Mouse (Mus musculus) spleen, embryonic (tissue): ENCODE data around the gene Wbp2.

Experiments used
- CTCF ChIA-PET: fragments of 350-600 bp; sonication (Branson Sonifier 250); formaldehyde crosslinking; loops from one replicate; lab custom pipeline; 2022; lab: Charles Lee

The Wbp2 gene

DNA sequence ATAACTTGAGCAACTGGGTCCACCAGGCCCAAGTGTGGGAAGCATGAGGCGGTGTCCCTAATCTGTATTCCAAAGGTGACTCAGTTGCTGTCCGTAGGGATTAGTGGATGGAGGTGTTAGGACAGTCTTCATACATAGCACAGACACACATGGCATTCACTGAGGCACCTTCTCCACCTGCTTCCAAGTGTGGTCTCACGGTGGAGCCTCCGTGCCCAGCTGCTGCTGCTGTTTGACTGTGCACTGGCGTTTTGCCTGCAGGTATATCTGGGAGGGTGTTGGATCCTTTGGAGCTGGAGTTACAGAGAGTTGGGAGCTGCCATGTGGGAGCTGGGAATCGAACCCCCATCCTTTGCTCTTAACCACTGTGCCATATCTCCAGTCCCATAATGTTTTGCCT lies 52.2 kb downstream of the Wbp2 start:
- CTCF ChIA-PET, result no interaction called here

DNA sequence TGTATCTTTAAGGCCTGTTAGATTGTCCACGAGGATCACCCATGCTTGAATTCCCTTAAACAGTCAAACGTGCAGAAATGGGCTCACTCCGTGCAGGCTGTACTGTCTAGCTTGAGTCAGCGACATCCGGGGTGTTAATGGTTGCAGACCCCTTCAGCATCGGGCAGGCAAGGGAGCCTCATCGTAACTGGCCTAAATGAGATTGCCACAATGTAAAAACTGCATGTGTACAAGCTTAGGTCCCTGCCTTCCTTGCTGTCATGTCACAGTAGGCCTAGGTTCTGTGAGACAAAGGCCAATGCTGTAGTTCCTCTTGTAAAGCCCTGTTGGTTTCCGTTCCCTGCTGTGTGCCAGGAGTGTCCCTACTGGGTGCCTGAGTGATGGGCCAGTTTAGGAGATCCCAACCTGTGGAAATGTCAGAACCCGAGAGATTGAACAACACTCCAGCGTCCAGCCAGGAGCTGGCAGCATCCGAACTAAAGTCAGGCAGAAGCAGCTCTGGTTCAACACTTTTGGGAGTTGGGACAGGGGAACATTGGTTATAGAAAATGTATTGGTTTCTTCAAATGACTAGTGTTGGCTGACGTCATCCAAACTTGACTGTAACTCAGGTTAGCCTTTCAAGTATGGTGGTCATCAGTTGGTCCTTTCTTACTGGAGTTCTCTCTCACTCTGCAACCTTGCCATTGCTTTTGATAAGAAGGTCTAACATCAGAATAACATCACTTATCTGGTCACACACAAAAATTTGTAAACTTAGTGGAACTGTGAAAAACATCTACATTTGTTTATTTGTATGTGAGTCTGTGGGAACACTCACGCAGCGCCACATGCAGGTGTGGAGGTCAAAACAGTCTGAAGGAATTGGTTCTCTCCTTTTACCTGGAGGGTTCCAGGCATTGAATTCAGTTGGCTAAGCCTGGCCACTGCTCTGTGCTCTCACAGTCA lies 55.6 kb downstream of the Wbp2 start:
- CTCF ChIA-PET, result interaction anchor here (0.7 kb wide), 1 partner anchor 43 kb away, joined by 4 read pairs; no protein-coding TSS in a partner anchor

DNA sequence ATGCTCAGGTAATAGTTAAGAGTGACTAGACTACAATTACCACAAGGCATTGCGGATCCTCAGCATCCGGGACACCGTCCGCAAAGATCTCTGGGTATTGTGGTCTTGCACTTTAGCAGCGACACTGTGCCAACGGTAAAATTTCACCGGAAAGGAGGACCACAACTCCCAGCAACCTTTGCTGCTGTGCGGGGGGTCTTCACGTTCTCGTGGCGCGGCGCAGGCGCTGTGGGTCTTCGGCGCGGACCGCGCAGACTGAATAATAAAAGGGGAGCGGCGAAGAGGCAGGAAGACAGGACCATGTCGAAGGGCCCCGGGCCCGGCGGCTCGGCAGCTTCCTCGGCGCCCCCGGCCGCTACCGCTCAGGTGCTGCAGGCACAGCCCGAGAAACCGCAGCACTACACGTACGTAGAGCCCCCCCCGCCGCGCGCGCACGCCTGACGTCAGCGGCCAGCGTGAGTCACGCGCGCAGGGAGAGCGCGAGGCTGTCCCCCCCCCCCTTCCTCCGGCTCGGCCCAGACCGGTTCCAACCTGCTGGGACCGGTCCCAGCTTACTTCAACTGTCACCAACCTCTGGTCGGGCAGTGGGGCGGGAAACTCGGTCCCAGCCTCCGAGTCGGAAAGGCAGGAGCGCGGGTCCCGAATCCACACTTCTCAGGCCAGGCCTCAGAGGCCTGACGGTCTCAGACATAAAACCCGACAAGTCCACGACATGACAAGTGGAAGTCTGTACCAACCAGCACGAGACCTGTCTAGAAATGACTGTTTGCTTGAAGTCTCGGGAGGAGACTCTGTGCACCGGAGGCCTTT lies 56.5 kb downstream of the Wbp2 start, which contains the start of gene Unk:
TSS of gene Unk (plus strand) at position 235 of the 810 bp plus-strand sequence.
- CTCF ChIA-PET, result no interaction called here

DNA sequence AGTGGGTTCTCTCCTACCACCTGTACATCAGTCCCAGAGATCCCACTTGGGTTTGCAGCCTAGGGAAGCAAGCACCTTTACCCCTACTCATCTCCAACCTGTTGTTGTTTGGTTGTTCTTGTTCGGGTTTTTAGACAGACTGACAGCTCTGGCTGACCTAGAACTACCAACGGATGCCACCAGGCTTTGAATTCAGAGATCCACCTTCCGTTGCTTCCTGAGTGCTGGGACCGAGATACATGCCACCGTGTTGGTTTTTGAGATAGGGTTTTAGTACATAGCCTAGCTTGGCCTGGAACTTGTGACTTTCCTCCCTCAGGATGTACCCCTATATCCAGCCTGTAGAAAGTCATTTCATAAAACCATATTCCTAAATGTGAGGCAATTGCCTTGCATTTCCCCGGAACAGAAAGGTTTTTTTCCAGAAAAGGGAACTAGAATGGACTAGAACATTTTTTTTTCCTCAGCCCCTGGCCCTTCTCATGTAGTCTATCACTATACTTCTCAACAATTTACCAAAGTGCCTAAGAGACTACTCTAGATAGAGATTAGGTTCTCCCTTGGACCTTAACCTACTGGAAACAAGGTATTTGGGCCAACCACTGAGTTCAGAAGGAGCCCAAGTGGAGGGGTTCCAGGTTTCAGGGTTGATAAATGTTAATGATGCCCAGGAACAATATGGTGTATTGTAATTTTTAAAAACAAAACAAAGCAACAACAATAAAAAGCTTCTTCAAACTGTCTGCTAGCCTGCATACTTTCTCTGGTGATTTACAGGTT lies 57.5 kb downstream of the Wbp2 start:
- CTCF ChIA-PET, result no interaction called here
